ENCODE assay signal across 10 mouse cellular contexts in the genomic region with DNA sequence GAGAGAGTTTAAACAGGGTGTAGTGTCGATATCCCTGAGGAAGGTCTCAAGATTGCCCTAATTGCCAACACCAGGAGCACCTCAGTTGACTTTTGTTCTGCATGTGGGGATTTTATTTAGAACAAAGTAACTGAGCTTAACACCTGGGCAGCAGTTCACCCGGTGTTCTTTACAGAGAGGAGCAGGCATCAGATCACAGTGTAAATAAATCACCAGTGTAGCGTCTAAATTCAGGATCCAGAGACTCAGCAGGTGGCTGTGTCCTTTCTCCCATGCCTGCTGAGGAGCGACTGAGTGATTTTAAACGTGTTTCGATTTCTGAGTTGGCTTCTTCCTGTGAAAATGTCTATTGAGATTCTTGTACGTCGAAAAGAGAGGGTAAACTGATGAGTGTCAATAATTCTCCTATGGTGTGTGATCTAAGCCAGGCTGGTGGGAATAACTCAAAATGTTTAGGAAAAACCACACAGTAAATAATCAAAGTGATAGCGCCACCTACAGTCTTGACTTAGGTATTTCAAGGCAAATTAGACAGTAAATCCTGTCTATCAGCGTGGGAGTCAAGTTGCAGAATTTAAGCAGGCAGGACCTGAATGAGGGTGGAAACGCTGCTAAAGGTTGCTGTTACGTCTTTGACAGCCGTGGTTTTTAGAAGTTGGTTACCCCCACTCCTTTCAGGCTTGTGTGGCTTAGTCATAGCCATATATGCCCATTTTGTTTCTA. TPM values are rescaled to one million over a fixed set of nuclear protein-coding genes. Genes with fewer than 3 reads are reported as not detected.
A peak's percentile ranks its signal among the peaks of the same experiment; 100 is the strongest.
DNase-seq lines count a peak whose midpoint lies in the region; ATAC-seq and TF ChIP-seq lines count a peak whose summit lies in the region.
"Had no signal": no experiment of that assay in that cellular context is flagged by ENCODE, and none has a peak within 500 bp of the region (broad histone marks: within the 10 kb centered on the region; RNA-seq: fewer than 3 reads in every experiment).

No protein-coding gene starts in this region.

- DNase-seq in layer of hippocampus, adult 18-20 months (ENCODE audit: low spot score in 2 of 2) = peak; percentile 5 to 65
- DNase-seq in layer of hippocampus, postnatal 36 days = no peak
- peak; percentile 31 for DNase-seq in MEL (ENCODE audit: low read depth, low spot score)
- peak; percentile 28 to 38 for DNase-seq in cerebellum, postnatal 14 days
- peak; percentile 53 for DNase-seq in splenic B cell, adult 2 months (ENCODE audit: low read depth, low spot score)
- no peak for DNase-seq in midbrain, embryonic 10.5 days (ENCODE audit: low spot score)

- H3K9ac ChIP-seq in MEL (ENCODE audit: control insufficient read depth, low read depth, low read length, poor library complexity, severe bottlenecking) = no peak overlapping the region
- H3K9ac ChIP-seq in kidney, embryonic 14.5 days (ENCODE audit: low read depth, low read length) = no peak overlapping the region
- H3K9ac ChIP-seq: embryonic facial prominence, embryonic 15.5 days; limb, embryonic 15.5 days had no signal

- H3K27ac ChIP-seq in MEL (ENCODE audit: control insufficient read depth, low read depth, low read length) = no peak overlapping the region
- no peak overlapping the region for H3K27ac ChIP-seq in kidney, embryonic 14.5 days (ENCODE audit: low read depth, low read length)
- no peak overlapping the region for H3K27ac ChIP-seq in midbrain, embryonic 10.5 days (replicated peaks)
- H3K27ac ChIP-seq: embryonic facial prominence, embryonic 15.5 days; limb, embryonic 15.5 days had no signal

- peak; percentile 42 for TF ChIP-seq RAD21 in MEL (IDR thresholded peaks at IDR 0.05; ENCODE audit: low read depth, low read length)

- H3K79me2 ChIP-seq in MEL (ENCODE audit: control insufficient read depth, insufficient read depth, low read length, poor library complexity) = no peaks in the 10 kb centered on the region

- H3K36me3 ChIP-seq in MEL (ENCODE audit: control insufficient read depth in 1 of 2, insufficient read depth in 2 of 2, low read length in 2 of 2) = no peaks in the 10 kb centered on the region
- H3K36me3 ChIP-seq in kidney, embryonic 14.5 days (ENCODE audit: control insufficient read depth, insufficient read depth, low read length) = no peaks in the 10 kb centered on the region
- no peaks in the 10 kb centered on the region for H3K36me3 ChIP-seq in splenic B cell, adult 2 months (ENCODE audit: control insufficient read depth, insufficient read depth, low read length, poor library complexity, severe bottlenecking)
- H3K36me3 ChIP-seq in midbrain, embryonic 10.5 days = no peaks in the 10 kb centered on the region
- H3K36me3 ChIP-seq: embryonic facial prominence, embryonic 15.5 days; limb, embryonic 15.5 days had no signal

- WGBS in kidney, embryonic 14.5 days = 23% methylated on average over 13 of the region's 13 CpGs
- WGBS in midbrain, embryonic 10.5 days = 35% methylated on average over 13 of the region's 13 CpGs

- H3K27me3 ChIP-seq in MEL (ENCODE audit: control insufficient read depth in 1 of 2, insufficient read depth in 2 of 2, low read length in 2 of 2) = no peaks in the 10 kb centered on the region
- no peaks in the 10 kb centered on the region for H3K27me3 ChIP-seq in kidney, embryonic 14.5 days (ENCODE audit: control insufficient read depth, insufficient read depth, low read length)
- H3K27me3 ChIP-seq in splenic B cell, adult 2 months (ENCODE audit: control insufficient read depth, insufficient read depth, low read length, poor library complexity, severe bottlenecking) = no peaks in the 10 kb centered on the region
- H3K27me3 ChIP-seq in midbrain, embryonic 10.5 days (ENCODE audit: low read depth, poor library complexity, severe bottlenecking) = no peaks in the 10 kb centered on the region
- H3K27me3 ChIP-seq: embryonic facial prominence, embryonic 15.5 days; limb, embryonic 15.5 days had no signal

- H3K9me3 ChIP-seq in MEL (replicated peaks; ENCODE audit: insufficient read depth, low read length) = no peaks in the 10 kb centered on the region
- no peaks in the 10 kb centered on the region for H3K9me3 ChIP-seq in kidney, embryonic 14.5 days (ENCODE audit: control insufficient read depth, low read length)
- H3K9me3 ChIP-seq in midbrain, embryonic 10.5 days (replicated peaks) = no peaks in the 10 kb centered on the region
- H3K9me3 ChIP-seq: embryonic facial prominence, embryonic 15.5 days; limb, embryonic 15.5 days had no signal

- peak; percentile 63 for ATAC-seq in kidney, embryonic 14.5 days (ENCODE audit: low FRiP score, low TSS enrichment)

- no peak for TF ChIP-seq EP300 in MEL (IDR thresholded peaks at IDR 0.05; ENCODE audit: low read depth in 1 of 2, low read length in 2 of 2)

- H3K4me3 ChIP-seq in MEL (ENCODE audit: control insufficient read depth in 1 of 2, insufficient read depth in 1 of 2, low read depth in 2 of 2, low read length in 2 of 2) = no peak overlapping the region
- no peak overlapping the region for H3K4me3 ChIP-seq in kidney, embryonic 14.5 days (ENCODE audit: low read length)
- no peak overlapping the region for H3K4me3 ChIP-seq in midbrain, embryonic 10.5 days
- H3K4me3 ChIP-seq: embryonic facial prominence, embryonic 15.5 days; limb, embryonic 15.5 days had no signal

- no peaks in the 10 kb centered on the region for H3K4me1 ChIP-seq in MEL (ENCODE audit: control insufficient read depth in 1 of 2, insufficient read depth in 2 of 2, low read length in 2 of 2)
- H3K4me1 ChIP-seq in kidney, embryonic 14.5 days (ENCODE audit: control insufficient read depth, insufficient read depth, low read length) = 0 out of 2 replicates have a peak, but pooled peaks cover 4% of the 10 kb centered on the region
- no peaks in the 10 kb centered on the region for H3K4me1 ChIP-seq in midbrain, embryonic 10.5 days
- H3K4me1 ChIP-seq: limb, embryonic 15.5 days had no signal

- TF ChIP-seq POLR2A in MEL (IDR thresholded peaks at IDR 0.05; ENCODE audit: control insufficient read depth in 1 of 2, insufficient read depth in 1 of 2, low read depth in 1 of 2, low read length in 2 of 2, poor library complexity in 1 of 2) = no peak

- peak in 2 of 3 experiments; percentile 62 to 63; a peak in 4 of 6 replicates for TF ChIP-seq CTCF in MEL (IDR thresholded peaks at IDR 0.05 in 2 of 3, conservative IDR thresholded peaks at IDR 0.05 in 1 of 3; ENCODE audit: control insufficient read depth in 1 of 3, insufficient read depth in 1 of 3, low read depth in 2 of 3, low read length in 3 of 3, poor library complexity in 1 of 3, severe bottlenecking in 1 of 3)

- no peak overlapping the region for H3K4me2 ChIP-seq in kidney, embryonic 14.5 days (replicated peaks; ENCODE audit: low read depth, low read length)
- H3K4me2 ChIP-seq: embryonic facial prominence, embryonic 15.5 days; limb, embryonic 15.5 days had no signal

TF ChIP-seq in MEL, 35 proteins besides CTCF, POLR2A, EP300 and RAD21:
- no peak for TF ChIP-seq MYC (IDR thresholded peaks at IDR 0.05; ENCODE audit: low read depth, low read length)
- TF ChIP-seq ZMIZ1 (IDR thresholded peaks at IDR 0.05; ENCODE audit: low read depth, low read length) = no peak
- no peak for TF ChIP-seq MXI1 (IDR thresholded peaks at IDR 0.05; ENCODE audit: low read depth, low read length)
- TF ChIP-seq ZC3H11A (IDR thresholded peaks at IDR 0.05; ENCODE audit: low read depth, low read length) = 0 out of 2 replicates have a peak, but pooled peaks have one; percentile 6
- peak; percentile 45 for TF ChIP-seq SMC3 (IDR thresholded peaks at IDR 0.05; ENCODE audit: low read depth, low read length)

RNA-seq across cellular contexts. Expression of gene Clec1a, which starts 24.8 kb away (rescaled TPM):
- total RNA-seq in layer of hippocampus, adult 18-20 months (2021) = 1 to 10 TPM; 4.2 TPM
- total RNA-seq in layer of hippocampus, postnatal 36 days (2021) = 1 to 10 TPM; 3.6 to 4.1 TPM
- not detected in 2 replicates for total RNA-seq in MEL (2012; rRNA removed)
- not detected for polyA plus RNA-seq in MEL (2012; ENCODE audit: insufficient read depth in 1 of 2, insufficient read length in 2 of 2, low read depth in 1 of 2, low replicate concordance in 2 of 2, missing spikeins in 1 of 2)
- polyA plus RNA-seq in kidney, embryonic 14.5 days (2014; fragmentation: Nextera tagmentation; extraction: Ambion mirVana) = 5.8 and 6.2 TPM in 2 replicates
- 0.42 and 0.68 TPM in 2 replicates for polyA plus RNA-seq in midbrain, embryonic 10.5 days (2016; fragmentation: Nextera tagmentation; extraction: Ambion mirVana)

RNA-seq across cellular contexts. Expression of gene Olr1, which starts 30.4 kb away (rescaled TPM):
- not detected for total RNA-seq in layer of hippocampus, adult 18-20 months (2021)
- not detected for total RNA-seq in layer of hippocampus, postnatal 36 days (2021)
- 0.03 TPM in 1 of 2 replicates, not detected in the other for total RNA-seq in MEL (2012; rRNA removed)
- polyA plus RNA-seq in MEL (2012; ENCODE audit: insufficient read depth in 1 of 2, insufficient read length in 2 of 2, low read depth in 1 of 2, low replicate concordance in 2 of 2, missing spikeins in 1 of 2) = under 1 TPM in 1 of 2 experiments, not detected in 1; 0.06 TPM
- polyA plus RNA-seq in kidney, embryonic 14.5 days (2014; fragmentation: Nextera tagmentation; extraction: Ambion mirVana) = not detected in 2 replicates
- 0.10 TPM in 1 of 2 replicates, not detected in the other for polyA plus RNA-seq in midbrain, embryonic 10.5 days (2016; fragmentation: Nextera tagmentation; extraction: Ambion mirVana)
- polyA plus RNA-seq: embryonic facial prominence, embryonic 15.5 days; limb, embryonic 15.5 days had no signal

RNA-seq across cellular contexts. Expression of gene Tmem52b, which starts 35.8 kb away (rescaled TPM):
- total RNA-seq in layer of hippocampus, adult 18-20 months (2021) = not detected
- not detected for total RNA-seq in layer of hippocampus, postnatal 36 days (2021)
- total RNA-seq in MEL (2012; rRNA removed) = not detected in 2 replicates
- polyA plus RNA-seq in MEL (2012; ENCODE audit: insufficient read depth in 1 of 2, insufficient read length in 2 of 2, low read depth in 1 of 2, low replicate concordance in 2 of 2, missing spikeins in 1 of 2) = not detected
- polyA plus RNA-seq in kidney, embryonic 14.5 days (2014; fragmentation: Nextera tagmentation; extraction: Ambion mirVana) = 24.0 and 38.3 TPM in 2 replicates
- not detected in 2 replicates for polyA plus RNA-seq in midbrain, embryonic 10.5 days (2016; fragmentation: Nextera tagmentation; extraction: Ambion mirVana)
- polyA plus RNA-seq: embryonic facial prominence, embryonic 15.5 days; spleen, adult 2 months had no signal

RNA-seq across cellular contexts. Expression of gene Gabarapl1, which starts 56.4 kb away (rescaled TPM):
- total RNA-seq in layer of hippocampus, adult 18-20 months (2021) = 100 to 1,000 TPM; 745 to 780 TPM
- 100 to 1,000 TPM; 613 to 662 TPM for total RNA-seq in layer of hippocampus, postnatal 36 days (2021)
- total RNA-seq in MEL (2012; rRNA removed) = 61.3 and 65.7 TPM in 2 replicates
- polyA plus RNA-seq in MEL (2012; ENCODE audit: insufficient read depth in 1 of 2, insufficient read length in 2 of 2, low read depth in 1 of 2, low replicate concordance in 2 of 2, missing spikeins in 1 of 2) = 10 to 100 TPM in 1 of 2 experiments, not detected in 1; 99.5 TPM
- 16.7 and 22.4 TPM in 2 replicates for polyA plus RNA-seq in kidney, embryonic 14.5 days (2014; fragmentation: Nextera tagmentation; extraction: Ambion mirVana)
- polyA plus RNA-seq in midbrain, embryonic 10.5 days (2016; fragmentation: Nextera tagmentation; extraction: Ambion mirVana) = 47.1 and 59.3 TPM in 2 replicates

Comparison
In these comparisons a context has a peak if more than half of its experiments do, and no peak if none do; other contexts are left out.
1. DNase-seq: peak in layer of hippocampus, adult 18-20 months (2 of 2), MEL (single experiment), cerebellum, postnatal 14 days (2 of 2) and splenic B cell, adult 2 months (single experiment); none in layer of hippocampus, postnatal 36 days (0 of 2) and midbrain, embryonic 10.5 days (single experiment).